Mouse (Mus musculus) neural tube, embryonic 12.5 days (tissue): ENCODE measurements around the gene Hoxd4. TPM values are rescaled to one million over a fixed set of nuclear protein-coding genes. Genes with fewer than 3 reads are reported as not detected.

Experiments
- ATAC-seq: fragments of 200-750 bp; cut with Nextera tagmentation; 2 replicates; pipeline ENCODE4 v1.8.0; 2017; ENCODE audit warnings: low read depth, mild to moderate bottlenecking, moderate TSS enrichment, moderate library complexity; ENCODE audit not compliant: low FRiP score
- H3K27ac ChIP-seq: fragments of 300-500 bp; sonication (generic); 2 replicates; pipeline ENCODE4 v1.5.1; 2016
- H3K27me3 ChIP-seq: fragments of 300-500 bp; sonication (generic); replicated peaks from 2 replicates; pipeline ENCODE4 v1.6.1; 2016; ENCODE audit warnings: mild to moderate bottlenecking
- H3K36me3 ChIP-seq: fragments of 300-500 bp; sonication (generic); 2 replicates; pipeline ENCODE4 v1.6.1; 2016; ENCODE audit warnings: mild to moderate bottlenecking
- H3K4me1 ChIP-seq: fragments of 300-500 bp; sonication (generic); 2 replicates; pipeline ENCODE4 v1.6.1; 2016
- H3K4me2 ChIP-seq: fragments of 300-500 bp; sonication (generic); replicated peaks from 2 replicates; pipeline ENCODE4 v1.6.1; 2016; ENCODE audit warnings: mild to moderate bottlenecking
- H3K4me3 ChIP-seq: fragments of 300-500 bp; sonication (generic); 2 replicates; pipeline ENCODE4 v1.5.1; 2016
- H3K9ac ChIP-seq: fragments of 300-500 bp; sonication (generic); 2 replicates; pipeline ENCODE4 v1.6.1; 2016; ENCODE audit warnings: mild to moderate bottlenecking
- H3K9me3 ChIP-seq: fragments of 300-500 bp; sonication (generic); 2 replicates; pipeline ENCODE4 v1.6.1; 2016; ENCODE audit warnings: mild to moderate bottlenecking
- WGBS: fragments of 180-500 bp; shearing (Covaris S2); methylation state at CpG from one replicate; pipeline ENCODE4 v1.1.7; 2016; 5-methylcytosine and 5-hydroxymethylcytosine counted together
- polyA plus RNA-seq: library from polyadenylated mRNA; unstranded; fragments of >200 nt; fragmentation: Nextera tagmentation; extraction: Ambion mirVana; gene quantifications from 2 replicates; pipeline ENCODE4 v1.2.1, GENCODE M21; 2016

Hoxd4 gene
- polyA plus RNA-seq, 1 experiment from 2014 or later: 14.2 TPM

DNA sequence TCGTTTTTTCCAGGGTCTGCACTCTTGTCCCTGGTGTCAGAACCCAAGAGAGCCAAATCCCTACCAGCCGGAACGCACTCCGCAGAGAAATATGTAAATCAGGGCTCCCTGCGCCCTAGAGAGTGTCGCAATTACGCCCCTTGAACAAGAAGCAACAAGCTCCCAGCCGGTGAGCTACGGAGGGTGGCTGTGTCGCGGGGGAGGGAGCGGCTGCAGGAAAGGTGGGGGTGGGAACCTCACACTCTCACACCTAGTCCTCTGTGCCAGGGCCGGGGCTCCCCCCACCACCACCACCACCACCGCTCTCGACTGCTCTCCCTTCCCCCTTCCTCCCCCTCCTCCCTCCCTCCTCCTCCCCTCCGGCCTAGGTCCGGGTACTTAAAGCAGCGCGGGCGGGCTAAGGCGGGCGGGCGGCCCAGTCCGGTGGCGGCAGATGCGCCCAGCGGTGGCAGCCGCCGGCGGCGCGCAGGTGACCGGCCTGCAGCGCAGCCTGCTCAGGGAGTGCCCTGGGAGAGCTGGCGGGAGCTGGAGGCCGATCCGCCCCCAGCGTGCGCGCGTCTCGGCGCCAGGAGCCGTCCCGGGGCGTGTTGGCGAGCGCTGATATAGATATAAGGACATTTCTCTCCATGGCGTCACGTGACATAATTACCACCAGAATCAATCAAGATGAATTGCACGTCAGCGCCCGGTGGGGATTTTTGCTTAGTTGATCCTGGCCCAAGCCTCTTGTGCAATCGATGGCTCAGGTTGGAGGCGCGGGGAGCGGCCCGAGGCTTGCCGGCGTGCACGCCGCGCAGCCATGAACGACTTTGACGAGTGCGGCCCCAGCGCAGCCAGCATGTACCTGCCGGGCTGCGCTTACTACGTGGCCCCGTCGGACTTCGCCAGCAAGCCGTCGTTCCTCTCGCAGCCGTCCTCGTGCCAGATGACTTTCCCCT is 29.9 kb upstream of the Hoxd4 start:
- 1% methylated on average over 77 of the region's 78 CpGs for WGBS
- ATAC-seq: peak; percentile 55
- peak overlapping the region; percentile 88 for H3K9ac ChIP-seq

DNA sequence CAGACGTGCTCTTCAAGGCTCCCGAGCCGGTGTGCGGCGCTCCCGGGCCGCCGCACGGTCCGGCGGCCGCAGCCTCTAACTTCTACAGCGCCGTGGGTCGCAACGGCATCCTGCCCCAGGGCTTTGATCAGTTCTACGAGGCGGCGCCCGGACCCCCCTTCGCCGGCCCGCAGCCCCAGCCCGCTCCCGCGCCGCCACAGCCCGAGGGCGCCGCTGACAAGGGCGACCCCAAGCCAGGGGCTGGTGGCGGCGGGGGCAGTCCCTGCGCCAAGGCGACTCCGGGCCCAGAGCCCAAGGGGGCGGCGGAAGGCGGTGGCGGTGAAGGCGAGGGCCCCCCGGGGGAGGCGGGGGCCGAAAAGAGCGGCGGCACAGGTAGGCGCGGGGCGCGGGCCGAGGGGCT is 28.9 kb upstream of the Hoxd4 start:
- Histone ChIP-seq H3K27me3 (peaks cover 92% of the 10 kb centered on the region), H3K36me3 (no peaks in the 10 kb centered on the region), H3K27ac (peak overlapping the region; percentile 82; the same call in 1 of the 2 replicates), H3K4me2 (peak overlapping the region; percentile 53), H3K9me3 (no peaks in the 10 kb centered on the region), H3K4me1 (peaks cover 12% of the 10 kb centered on the region), H3K4me3 (peak overlapping the region; percentile 50), H3K9ac (peak overlapping the region; percentile 88)
- ATAC-seq: no peak
- under 1% methylated on average over 51 of the region's 51 CpGs for WGBS

More for the DNA sequence above, 29.9 kb upstream of the Hoxd4 start:
- peak overlapping the region; percentile 50 for H3K4me3 ChIP-seq
- H3K27ac ChIP-seq: peak overlapping the region; percentile 82
- H3K27me3 ChIP-seq: peaks cover 92% of the 10 kb centered on the region
- peaks cover 12% of the 10 kb centered on the region for H3K4me1 ChIP-seq
- no peaks in the 10 kb centered on the region for H3K9me3 ChIP-seq
- H3K4me2 ChIP-seq: peak overlapping the region; percentile 53
- no peaks in the 10 kb centered on the region for H3K36me3 ChIP-seq

DNA sequence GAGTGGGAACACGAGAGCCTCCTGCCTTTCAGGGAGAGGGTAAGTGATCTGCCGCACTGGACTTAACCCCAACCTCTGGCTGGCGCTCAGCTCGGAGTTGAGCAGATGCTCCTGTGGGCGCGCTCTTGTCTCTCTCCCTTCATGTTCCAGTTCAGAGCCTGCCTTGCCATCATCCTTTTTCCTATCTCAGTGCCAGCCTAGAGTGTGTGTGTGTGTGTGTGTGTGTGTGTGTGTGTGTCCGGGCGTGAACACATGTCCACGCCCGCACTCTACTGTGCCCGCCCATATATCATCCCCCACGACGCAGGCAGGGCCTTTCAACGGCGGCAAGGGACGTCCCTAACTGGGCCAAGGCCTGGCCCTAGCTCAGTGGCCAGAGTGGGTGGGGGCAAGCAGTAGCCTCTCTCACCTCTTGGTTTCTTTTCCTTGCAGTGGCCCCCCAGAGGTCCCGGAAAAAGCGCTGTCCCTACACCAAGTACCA is 28.2 kb upstream of the Hoxd4 start:
- Histone ChIP-seq H3K9me3 (no peaks in the 10 kb centered on the region), H3K4me3 (peak overlapping the region; percentile 50), H3K27ac (no peak overlapping the region), H3K27me3 (peaks cover 90% of the 10 kb centered on the region), H3K9ac (peak overlapping the region; percentile 88), H3K4me2 (peak overlapping the region; percentile 53), H3K36me3 (no peaks in the 10 kb centered on the region), H3K4me1 (peaks cover 12% of the 10 kb centered on the region)
- no peak for ATAC-seq
- WGBS: 0% methylated on average over 17 of the region's 18 CpGs

GRCm38 (mm10) chr2:74684106-74684505 is 27.6 kb upstream of the Hoxd4 start:
- H3K4me1 ChIP-seq: peaks cover 12% of the 10 kb centered on the region
- H3K9ac ChIP-seq: peak overlapping the region; percentile 88
- ATAC-seq: no peak
- peaks cover 88% of the 10 kb centered on the region for H3K27me3 ChIP-seq
- no peak overlapping the region for H3K27ac ChIP-seq
- no peaks in the 10 kb centered on the region for H3K9me3 ChIP-seq
- under 1% methylated on average over 12 of the region's 12 CpGs for WGBS
- H3K36me3 ChIP-seq: no peaks in the 10 kb centered on the region
- H3K4me3 ChIP-seq: peak overlapping the region; percentile 50
- peak overlapping the region; percentile 53 for H3K4me2 ChIP-seq

- H3K27ac ChIP-seq: no peak overlapping the region
- H3K4me1 ChIP-seq: peaks cover 12% of the 10 kb centered on the region
- WGBS: 9% methylated on average over 4 of the region's 4 CpGs
- H3K4me3 ChIP-seq: peak overlapping the region; percentile 5
- H3K4me2 ChIP-seq: peak overlapping the region; percentile 53
- H3K27me3 ChIP-seq: peaks cover 86% of the 10 kb centered on the region
- H3K9me3 ChIP-seq: no peaks in the 10 kb centered on the region
- H3K9ac ChIP-seq: no peak overlapping the region
- H3K36me3 ChIP-seq: no peaks in the 10 kb centered on the region
- ATAC-seq: no peak
Measured at GRCm38 (mm10) chr2:74685059-74685603, 26.6 kb upstream of the Hoxd4 start.

DNA sequence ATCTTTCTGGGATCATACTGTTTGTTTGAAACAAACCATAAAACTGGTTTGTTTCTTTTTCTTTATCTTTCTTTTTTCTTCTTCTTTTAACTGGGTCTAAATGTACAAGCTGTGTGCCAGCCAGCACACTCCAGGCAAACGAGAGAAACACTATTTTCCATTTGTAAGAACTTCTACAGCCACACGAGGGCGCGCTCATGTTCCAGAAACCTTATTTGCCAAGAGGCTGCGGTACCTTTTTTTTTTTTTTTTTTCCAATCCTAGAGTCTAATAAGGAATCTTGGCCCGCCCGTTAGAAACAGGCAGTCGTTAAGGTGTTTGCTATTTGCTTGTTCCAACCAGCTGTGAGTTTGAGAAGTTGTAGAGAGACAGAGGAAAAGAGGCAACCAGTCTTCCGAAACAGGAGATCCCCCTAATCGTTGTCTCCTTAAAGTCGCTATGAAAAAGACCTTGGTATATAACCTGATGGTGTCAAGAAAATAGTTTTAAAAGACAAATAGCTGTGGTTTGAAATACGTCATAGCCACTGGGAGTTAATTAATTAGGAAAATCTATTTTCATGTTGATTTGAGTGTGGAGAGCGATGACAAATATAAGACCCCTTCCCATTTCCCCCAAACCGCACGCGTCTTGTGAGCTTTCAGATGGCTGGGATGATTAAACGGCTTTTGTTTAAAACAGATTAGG is 25.3 kb upstream of the Hoxd4 start:
- 4% methylated on average over 17 of the region's 17 CpGs for WGBS
- Histone ChIP-seq H3K4me1 (peaks cover 12% of the 10 kb centered on the region), H3K36me3 (no peaks in the 10 kb centered on the region), H3K9me3 (no peaks in the 10 kb centered on the region), H3K4me2 (peak overlapping the region; percentile 55), H3K4me3 (peak overlapping the region; percentile 43), H3K27me3 (peaks cover 80% of the 10 kb centered on the region), H3K9ac (peak overlapping the region; percentile 70; the same call in 1 of the 2 replicates), H3K27ac (no peak overlapping the region)
- no peak for ATAC-seq

DNA sequence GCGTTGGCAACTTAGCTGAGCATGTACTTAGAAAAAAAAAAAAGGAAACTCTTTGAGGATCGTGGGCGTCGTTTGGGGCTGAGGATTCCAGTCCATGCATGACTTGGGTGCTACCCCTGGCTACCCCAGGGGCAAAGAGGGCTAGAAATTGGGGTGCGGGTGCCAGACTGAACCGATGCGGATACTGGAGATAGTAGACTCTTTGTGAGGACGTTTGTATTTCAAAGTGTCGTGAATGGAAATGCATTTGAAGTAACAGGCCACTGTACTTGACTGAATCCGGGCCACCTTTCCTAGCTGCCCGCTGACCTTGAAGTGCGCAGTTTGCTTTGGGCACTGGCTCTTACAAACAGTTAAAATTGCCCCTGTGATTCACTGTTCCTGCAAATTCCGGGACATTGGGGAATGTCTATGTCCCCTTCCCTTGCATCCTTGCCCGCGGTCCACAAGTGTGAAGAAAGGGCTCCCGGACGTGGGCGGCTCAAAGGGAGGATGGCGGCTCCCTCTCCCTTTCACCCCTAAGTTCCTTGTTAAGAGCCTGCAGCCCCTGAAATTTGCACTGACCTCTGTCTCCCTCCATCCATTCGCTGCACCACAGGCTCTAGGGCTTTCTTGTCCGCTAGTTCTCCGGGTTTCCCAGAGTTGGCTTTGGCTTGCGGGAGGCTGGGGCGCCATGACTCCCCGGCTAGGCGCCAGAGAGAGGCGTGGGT is 24.6 kb upstream of the Hoxd4 start:
- Histone ChIP-seq H3K27me3 (peaks cover 80% of the 10 kb centered on the region), H3K9me3 (no peaks in the 10 kb centered on the region), H3K4me1 (peaks cover 9% of the 10 kb centered on the region), H3K4me2 (peak overlapping the region; percentile 55), H3K4me3 (peak overlapping the region; percentile 43), H3K27ac (no peak overlapping the region), H3K36me3 (no peaks in the 10 kb centered on the region), H3K9ac (peak overlapping the region; percentile 70)
- no peak for ATAC-seq
- under 1% methylated on average over 27 of the region's 27 CpGs for WGBS

DNA sequence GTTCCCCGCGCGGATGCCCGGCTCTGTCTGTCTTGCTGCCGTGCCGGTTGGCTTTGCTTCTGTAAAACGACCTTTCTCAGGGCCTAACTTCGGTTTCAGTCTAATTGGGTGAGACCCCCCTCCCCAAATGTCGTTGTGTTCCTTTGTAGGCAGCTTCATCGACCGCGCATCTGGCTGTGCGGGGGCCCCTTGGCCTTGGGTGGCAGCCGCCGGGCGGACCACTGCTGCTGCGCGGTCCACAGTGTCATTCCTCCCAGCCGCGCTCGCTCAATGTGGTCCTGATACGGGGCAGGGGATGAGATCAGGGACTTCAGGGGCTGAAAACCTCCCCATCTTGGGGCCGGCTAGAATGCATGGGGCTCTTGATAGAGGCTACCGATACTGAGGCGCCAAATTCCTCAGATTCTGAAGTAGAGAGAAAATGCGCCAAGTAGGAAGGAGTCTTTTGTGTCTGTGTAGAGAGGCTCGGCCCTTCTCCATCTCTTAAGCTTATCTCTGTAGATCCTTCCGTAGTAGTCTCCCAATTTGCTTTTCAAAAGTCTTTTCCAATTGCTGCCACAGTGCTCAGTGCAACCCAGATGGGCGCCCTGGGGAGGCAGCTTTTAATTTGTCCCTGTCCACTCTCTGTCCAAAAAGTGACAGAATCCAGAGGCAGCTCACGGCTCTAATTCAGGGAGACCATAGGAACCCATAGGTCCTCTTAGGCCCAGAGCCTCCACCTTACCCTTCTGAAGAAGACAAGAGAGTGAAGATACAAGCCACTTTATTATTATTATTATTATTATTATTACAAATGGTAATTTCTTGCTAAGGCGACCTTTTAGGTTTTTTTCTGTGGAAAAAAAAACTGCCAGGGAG is 23.8 kb upstream of the Hoxd4 start:
- H3K27me3 ChIP-seq: peaks cover 80% of the 10 kb centered on the region
- peak overlapping the region; percentile 55 for H3K4me2 ChIP-seq
- peak overlapping the region; percentile 43 for H3K4me3 ChIP-seq
- H3K27ac ChIP-seq: no peak overlapping the region; the same call in 1 of the 2 replicates
- WGBS: 1% methylated on average over 31 of the region's 31 CpGs
- no peaks in the 10 kb centered on the region for H3K9me3 ChIP-seq
- peak overlapping the region; percentile 70 for H3K9ac ChIP-seq
- peaks cover under 1% of the 10 kb centered on the region for H3K4me1 ChIP-seq
- H3K36me3 ChIP-seq: no peaks in the 10 kb centered on the region
- no peak for ATAC-seq

GRCm38 (mm10) chr2:74688795-74689573 is 22.7 kb upstream of the Hoxd4 start:
- peak overlapping the region; percentile 30; the same call in 1 of the 2 replicates for H3K4me3 ChIP-seq
- no peaks in the 10 kb centered on the region for H3K9me3 ChIP-seq
- WGBS: 3% methylated on average over 12 of the region's 12 CpGs
- no peaks in the 10 kb centered on the region for H3K4me1 ChIP-seq
- no peaks in the 10 kb centered on the region for H3K36me3 ChIP-seq
- ATAC-seq: no peak
- H3K27me3 ChIP-seq: peaks cover 79% of the 10 kb centered on the region
- H3K9ac ChIP-seq: peak overlapping the region; percentile 61
- peak overlapping the region; percentile 80; the same call in 1 of the 2 replicates for H3K27ac ChIP-seq
- peak overlapping the region; percentile 55 for H3K4me2 ChIP-seq

DNA sequence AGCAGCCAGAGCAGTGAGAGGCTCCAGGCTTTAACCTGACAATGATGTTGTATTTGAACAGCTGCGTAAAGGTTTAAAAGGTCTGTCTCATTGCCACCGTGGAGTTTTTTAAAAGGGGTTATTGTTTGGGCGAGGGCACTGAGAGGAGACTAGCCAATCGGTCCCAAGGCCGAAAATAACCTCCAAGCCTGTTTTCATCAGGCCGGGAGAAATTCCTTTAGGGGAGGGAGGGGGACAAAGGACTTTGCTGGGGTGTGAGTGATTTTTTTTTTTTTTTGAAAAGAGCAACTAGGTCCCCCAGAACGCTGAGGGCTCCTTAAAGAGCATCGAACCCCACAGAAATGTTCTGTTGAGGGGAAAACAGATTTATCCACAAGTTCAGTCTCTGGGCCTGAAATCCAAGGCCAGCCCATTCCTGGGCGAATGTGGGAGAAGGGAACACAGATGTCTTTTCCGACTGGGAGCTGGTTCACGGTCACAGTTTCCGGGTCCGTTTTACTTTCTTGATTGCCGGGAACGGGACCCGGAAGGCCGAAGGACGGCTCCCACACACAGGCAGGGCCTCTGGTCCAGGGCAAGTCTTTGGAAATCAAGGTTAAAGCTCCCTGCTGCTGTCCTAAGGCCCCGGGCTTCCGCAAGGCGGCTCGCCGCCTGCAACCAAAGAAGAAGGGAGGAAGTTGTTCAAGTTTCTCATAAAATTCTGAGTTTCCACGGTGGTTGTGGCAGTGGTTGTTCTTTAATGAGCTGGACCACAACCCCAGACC is 22.0 kb upstream of the Hoxd4 start:
- Histone ChIP-seq H3K4me2 (peak overlapping the region; percentile 55), H3K36me3 (no peaks in the 10 kb centered on the region), H3K9me3 (no peaks in the 10 kb centered on the region), H3K4me3 (peak overlapping the region; percentile 30), H3K27ac (peak overlapping the region; percentile 80), H3K27me3 (peaks cover 77% of the 10 kb centered on the region), H3K9ac (peak overlapping the region; percentile 61), H3K4me1 (no peaks in the 10 kb centered on the region)
- under 1% methylated on average over 24 of the region's 24 CpGs for WGBS
- no peak for ATAC-seq
